ENCODE assay signal across 27 mouse cellular contexts in genomic region chr11:114202486-114202885, GRCm38 (mm10).
A peak's percentile ranks its signal among the peaks of the same experiment; 100 is the strongest.
DNase-seq lines count a peak whose midpoint lies in the region; ATAC-seq lines count a peak whose summit lies in the region.
"Had no signal": no experiment of that assay in that cellular context is flagged by ENCODE, and none has a peak within 500 bp of the region (broad histone marks: within the 10 kb centered on the region; RNA-seq: fewer than 3 reads in every experiment).

No protein-coding gene starts in this region.

- no peaks in the 10 kb centered on the region for H3K36me3 ChIP-seq in forebrain, embryonic 10.5 days (replicated peaks)
- H3K36me3 ChIP-seq in forebrain, embryonic 13.5 days (ENCODE audit: poor library complexity, severe bottlenecking) = no peaks in the 10 kb centered on the region
- H3K36me3 ChIP-seq in limb, embryonic 10.5 days = no peaks in the 10 kb centered on the region
- H3K36me3 ChIP-seq: embryonic facial prominence, embryonic 12.5 days; heart, embryonic 12.5 days; heart, embryonic 15.5 days; hindbrain, embryonic 10.5 days had no signal

- no peak overlapping the region for H3K4me2 ChIP-seq in forebrain, embryonic 13.5 days
- H3K4me2 ChIP-seq: embryonic facial prominence, embryonic 12.5 days; heart, embryonic 12.5 days; heart, embryonic 15.5 days; hindbrain, embryonic 14.5 days had no signal

- ATAC-seq in forebrain, embryonic 13.5 days = no peak
- ATAC-seq: forebrain, embryonic 14.5 days; forebrain, postnatal 0 days; hindbrain, postnatal 0 days; inflammation-experienced regulatory T-cells, adult 6 months; intestine, embryonic 16.5 days had no signal

- 87% methylated on average over 16 of the region's 16 CpGs for WGBS in forebrain, embryonic 10.5 days
- WGBS in forebrain, embryonic 13.5 days = 85% methylated on average over 16 of the region's 16 CpGs
- WGBS in limb, embryonic 10.5 days = 89% methylated on average over 16 of the region's 16 CpGs

- DNase-seq in forebrain, embryonic 10.5 days (ENCODE audit: extremely low spot score, low spot score) = no peak
- peak; percentile 20 for DNase-seq in thymus, postnatal 14 days
- no peak for DNase-seq in thymus, postnatal 36 days
- no peak for DNase-seq in limb, embryonic 10.5 days (ENCODE audit: low spot score)
- no peak for DNase-seq in left cerebral cortex, adult 8-10 months (ENCODE audit: low spot score in 2 of 2)
- DNase-seq: adrenal gland, postnatal 10 days; adrenal gland, postnatal 36 days; B cell, adult 2 months; cerebellum, adult 18-20 months; cerebellum, adult 9-10 months; cerebellum, postnatal 14 days; forebrain, postnatal 0 days; gastrocnemius, postnatal 25 days; heart, adult 18-20 months; heart, postnatal 10 days; heart, postnatal 36 days had no signal

- H3K27ac ChIP-seq in forebrain, embryonic 10.5 days = peak overlapping the region; percentile 20; the same call in 1 of the 2 replicates
- no peak overlapping the region for H3K27ac ChIP-seq in forebrain, embryonic 13.5 days
- 0 out of 2 replicates have a peak overlapping the region, but pooled peaks have one; percentile 14 for H3K27ac ChIP-seq in limb, embryonic 10.5 days
- H3K27ac ChIP-seq: embryonic facial prominence, embryonic 12.5 days; heart, embryonic 15.5 days; hindbrain, embryonic 10.5 days; hindbrain, embryonic 14.5 days; hindbrain, postnatal 0 days had no signal

- no peaks in the 10 kb centered on the region for H3K9me3 ChIP-seq in forebrain, embryonic 10.5 days
- no peaks in the 10 kb centered on the region for H3K9me3 ChIP-seq in forebrain, embryonic 13.5 days (replicated peaks)
- no peaks in the 10 kb centered on the region for H3K9me3 ChIP-seq in limb, embryonic 10.5 days (replicated peaks)
- H3K9me3 ChIP-seq: embryonic facial prominence, embryonic 12.5 days; heart, embryonic 15.5 days; hindbrain, embryonic 10.5 days had no signal

- H3K4me3 ChIP-seq in forebrain, embryonic 10.5 days = no peak overlapping the region
- no peak overlapping the region for H3K4me3 ChIP-seq in forebrain, embryonic 13.5 days
- H3K4me3 ChIP-seq in limb, embryonic 10.5 days = no peak overlapping the region
- H3K4me3 ChIP-seq: embryonic facial prominence, embryonic 12.5 days; erythroblast, embryonic 14.5 days; heart, embryonic 12.5 days; heart, embryonic 15.5 days; hindbrain, embryonic 10.5 days had no signal

- H3K9ac ChIP-seq in forebrain, embryonic 13.5 days = no peak overlapping the region
- H3K9ac ChIP-seq: embryonic facial prominence, embryonic 12.5 days; forebrain, postnatal 0 days; heart, embryonic 12.5 days; heart, embryonic 15.5 days; hindbrain, embryonic 14.5 days had no signal

- peaks cover 12% of the 10 kb centered on the region for H3K4me1 ChIP-seq in forebrain, embryonic 10.5 days
- H3K4me1 ChIP-seq in forebrain, embryonic 13.5 days = peaks cover 18% of the 10 kb centered on the region
- H3K4me1 ChIP-seq in limb, embryonic 10.5 days = peaks cover 29% of the 10 kb centered on the region

- 0 out of 2 replicates have a peak, but pooled peaks cover 4% of the 10 kb centered on the region for H3K27me3 ChIP-seq in forebrain, embryonic 10.5 days (ENCODE audit: poor library complexity, severe bottlenecking)
- no peaks in the 10 kb centered on the region for H3K27me3 ChIP-seq in forebrain, embryonic 13.5 days
- no peaks in the 10 kb centered on the region for H3K27me3 ChIP-seq in limb, embryonic 10.5 days (ENCODE audit: low read depth, poor library complexity, severe bottlenecking)
- H3K27me3 ChIP-seq: embryonic facial prominence, embryonic 12.5 days; heart, embryonic 12.5 days; heart, embryonic 15.5 days had no signal
